Mouse (Mus musculus) heart, adult 2 months (tissue): ENCODE measurements around the gene Arl6ip6. TPM values are rescaled to one million over a fixed set of nuclear protein-coding genes. Genes with fewer than 3 reads are reported as not detected.

ENCODE experiments used
- DNase-seq, 2 experiments: peaks; one replicate each; pipeline ENCODE4 v3.0.0; 2021
- H3K27ac ChIP-seq: fragments of 200-600 bp; 2 replicates; pipeline ENCODE4 v1.8.1; 2022
- H3K27me3 ChIP-seq: fragments of 200-500 bp; 2 replicates; pipeline ENCODE4 v1.6.1; 2012; ENCODE audit warnings: mild to moderate bottlenecking, low read length, inconsistent platforms, mixed read lengths; ENCODE audit not compliant: control insufficient read depth, insufficient read depth
- H3K36me3 ChIP-seq: fragments of 200-500 bp; 2 replicates; pipeline ENCODE4 v1.6.1; 2012; ENCODE audit warnings: low read length, inconsistent platforms; ENCODE audit not compliant: control insufficient read depth, insufficient read depth
- H3K4me1 ChIP-seq: fragments of 200-500 bp; 2 replicates; pipeline ENCODE4 v1.6.1; 2011; ENCODE audit warnings: low read length; ENCODE audit not compliant: control insufficient read depth, insufficient read depth
- H3K4me3 ChIP-seq: fragments of 200-600 bp; 2 replicates; pipeline ENCODE4 v1.8.1; 2022
- H3K79me2 ChIP-seq: fragments of 200-500 bp; replicated peaks from 2 replicates; pipeline ENCODE4 v1.6.1; 2012; ENCODE audit warnings: mild to moderate bottlenecking, inconsistent platforms, low read length, moderate library complexity, mixed read lengths; ENCODE audit not compliant: control insufficient read depth, insufficient read depth
- H3K9ac ChIP-seq: fragments of 200-500 bp; 2 replicates; pipeline ENCODE4 v1.6.1; 2012; ENCODE audit warnings: low read depth, mild to moderate bottlenecking, control low read depth, inconsistent platforms, low read length, mixed read lengths
- CTCF ChIP-seq: fragments of 200-600 bp; IDR thresholded peaks from 2 replicates; pipeline ENCODE4 v1.8.1; 2022; ENCODE audit warnings: antibody characterized with exemption, mild to moderate bottlenecking, moderate library complexity
- EP300 ChIP-seq: fragments of 200-500 bp; IDR thresholded peaks from 2 replicates; pipeline ENCODE4 v1.6.1; 2011; ENCODE audit warnings: low read depth, low read length, control low read depth; ENCODE audit not compliant: insufficient read depth
- POLR2A ChIP-seq: fragments of 200-500 bp; IDR thresholded peaks from 2 replicates; pipeline ENCODE4 v1.6.1; 2011; ENCODE audit warnings: mild to moderate bottlenecking, low read depth, low read length, control low read depth; ENCODE audit not compliant: insufficient read depth
- WGBS: fragments of 180-500 bp; shearing (Covaris S2); methylation state at CpG from one replicate; pipeline ENCODE4 v1.1.7; 2018; 5-methylcytosine and 5-hydroxymethylcytosine counted together
- intact Hi-C: fragments of 180-260 bp; cut with DNase I; formaldehyde crosslinking; loops from one replicate; pipeline ENCODE4 v1.15.1; 2025
- polyA plus RNA-seq: library from polyadenylated mRNA; depleted of rRNA; stranded (reverse); fragments of >200 nt; gene quantifications from 2 replicates; pipeline ENCODE4 v1.2.3, GENCODE M21; 2012
- total RNA-seq, 2 experiments: library from RNA; stranded (reverse); gene quantifications; 2 replicates each; pipeline ENCODE4 v1.2.3; 2021

Gene Arl6ip6
- total and polyA plus RNA-seq, 3 experiments: 10.9 to 15.3 (median 13.2) TPM

DNA sequence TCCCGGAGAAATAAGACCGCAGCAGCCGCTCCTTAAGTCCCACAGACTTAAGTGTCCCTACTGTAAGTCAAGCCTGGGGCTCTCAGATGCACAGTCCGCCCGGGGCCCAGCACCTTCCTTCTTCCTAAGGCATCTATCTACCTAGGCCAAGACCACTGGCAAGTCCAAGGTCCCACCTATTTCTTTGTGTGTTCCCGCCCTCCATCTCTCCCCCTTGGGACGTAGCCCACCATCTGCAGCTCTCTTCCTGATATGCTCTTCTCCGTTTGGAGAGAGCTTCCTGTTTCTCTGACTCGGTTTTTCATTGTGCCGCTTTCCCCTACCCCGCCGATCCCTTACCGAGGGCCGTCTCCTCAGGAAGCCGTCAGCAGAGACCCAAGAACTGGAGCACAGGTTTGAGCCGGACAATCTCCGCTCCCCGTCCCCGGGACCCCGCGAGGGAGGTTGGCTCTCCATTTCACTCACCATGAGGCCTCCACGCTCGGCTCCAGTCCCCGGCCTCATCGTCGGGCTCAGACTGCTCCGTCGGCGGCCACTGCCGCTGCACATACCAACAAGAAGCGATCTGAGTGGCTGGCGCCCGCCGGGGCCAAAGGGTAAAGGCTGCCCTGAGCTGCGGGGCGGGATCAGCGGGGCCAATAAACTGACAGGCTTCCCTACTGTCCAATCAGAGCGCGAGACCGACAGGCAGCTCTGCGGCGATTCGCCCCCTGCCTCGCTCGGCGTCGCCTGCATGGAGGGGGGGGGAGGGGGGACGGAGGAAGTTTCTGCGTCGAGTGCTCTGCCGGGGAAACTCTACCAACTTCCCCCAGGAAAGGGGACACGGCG is 628 bp upstream of the Arl6ip6 start, which contains the start of gene Prpf40a:
Prpf40a (minus strand) TSS at position 601 of the 828 bp plus-strand sequence.
- H3K4me3 ChIP-seq: peak within 1 kb of the TSS; percentile 75
- H3K9ac ChIP-seq: peak within 1 kb of the TSS; percentile 81

GRCm38 (mm10) chr2:53192386-53192785 is 860 bp downstream of the Arl6ip6 start:
- H3K4me3 ChIP-seq: peak overlapping the region; percentile 75
- H3K4me1 ChIP-seq: peaks cover 3% of the 10 kb centered on the region; the same call in 1 of the 2 replicates
- peaks cover 2% of the 10 kb centered on the region for H3K79me2 ChIP-seq
- H3K27ac ChIP-seq: peak overlapping the region; percentile 96
- peaks cover 14% of the 10 kb centered on the region; the same call in 1 of the 2 replicates for H3K36me3 ChIP-seq
- DNase-seq: no peak
- TF ChIP-seq POLR2A: no peak
- H3K9ac ChIP-seq: peak overlapping the region; percentile 81
- WGBS: under 1% methylated on average over 20 of the region's 20 CpGs
- intact Hi-C loops: loop anchor here (5.0 to 10.0 kb wide), 3 partner anchors 335 to 768 kb away; partner anchors contain the start of genes Arl5a, Fmnl2 and Stam2
- no peaks in the 10 kb centered on the region for H3K27me3 ChIP-seq

More for the DNA sequence above, 628 bp upstream of the Arl6ip6 start, which contains the start of gene Prpf40a:
- Histone ChIP-seq H3K79me2 (peaks cover 2% of the 10 kb centered on the region), H3K27me3 (no peaks in the 10 kb centered on the region), H3K4me1 (peaks cover 3% of the 10 kb centered on the region; the same call in 1 of the 2 replicates), H3K36me3 (peaks cover 14% of the 10 kb centered on the region; the same call in 1 of the 2 replicates), H3K27ac (peak within 1 kb of the TSS; percentile 96)
- WGBS: under 1% methylated on average over 49 of the region's 53 CpGs
- intact Hi-C loops: loop anchor here (5.0 to 10.0 kb wide), 3 partner anchors 334 to 766 kb away; partner anchors contain the start of genes Arl5a, Fmnl2 and Stam2
- DNase-seq: peak; percentile 99 to 100
- TF ChIP-seq CTCF (no peak), POLR2A (peak; percentile 84), EP300 (no peak)

- no peak for TF ChIP-seq POLR2A
- TF ChIP-seq CTCF: no peak
- no peak for TF ChIP-seq EP300
- Histone ChIP-seq H3K4me3 (no peak overlapping the region), H3K27me3 (no peaks in the 10 kb centered on the region), H3K27ac (no peak overlapping the region), H3K79me2 (no peaks in the 10 kb centered on the region), H3K9ac (no peak overlapping the region), H3K4me1 (no peaks in the 10 kb centered on the region; the same call in 1 of the 2 replicates), H3K36me3 (peaks cover 11% of the 10 kb centered on the region)
- intact Hi-C loops: loop anchor here (10.0 kb wide), 1 partner anchor 772 kb away; the partner anchor contains the start of gene Arl5a
- WGBS: 94% methylated on average over 10 of the region's 10 CpGs
- DNase-seq: no peak
Observed at GRCm38 (mm10) chr2:53196431-53196830, 4.9 kb downstream of the Arl6ip6 start.

DNA sequence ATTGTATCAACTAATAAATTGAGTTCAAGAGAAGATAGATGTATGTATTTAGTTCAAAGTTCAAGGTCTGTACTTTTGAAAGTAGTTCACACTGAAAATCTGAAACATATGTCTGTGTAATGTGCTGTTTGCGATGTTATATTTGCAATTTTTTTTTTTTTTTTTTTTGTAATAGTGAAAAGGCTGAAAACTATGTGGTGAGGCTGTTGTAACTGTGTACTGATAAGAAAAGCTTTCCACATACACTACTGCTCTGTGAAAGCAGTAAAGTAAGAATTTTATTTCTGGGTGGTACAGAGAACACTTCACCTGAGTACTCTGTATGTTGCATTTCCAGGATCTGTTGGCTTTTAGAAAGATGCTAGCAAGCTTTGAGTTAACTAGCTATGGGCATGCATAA is 7.7 kb downstream of the Arl6ip6 start:
- TF ChIP-seq CTCF (no peak), POLR2A (no peak), EP300 (no peak)
- no peak for DNase-seq
- WGBS: 90% methylated on average over 1 of the region's 1 CpGs
- no peak overlapping the region for H3K4me3 ChIP-seq
- H3K27me3 ChIP-seq: no peaks in the 10 kb centered on the region
- intact Hi-C loops: loop anchor here (10.0 kb wide), 1 partner anchor 774 kb away; the partner anchor contains the start of gene Arl5a
- no peak overlapping the region for H3K9ac ChIP-seq
- H3K79me2 ChIP-seq: no peaks in the 10 kb centered on the region
- peaks cover 8% of the 10 kb centered on the region for H3K36me3 ChIP-seq
- no peak overlapping the region for H3K27ac ChIP-seq
- no peaks in the 10 kb centered on the region; the same call in 1 of the 2 replicates for H3K4me1 ChIP-seq

DNA sequence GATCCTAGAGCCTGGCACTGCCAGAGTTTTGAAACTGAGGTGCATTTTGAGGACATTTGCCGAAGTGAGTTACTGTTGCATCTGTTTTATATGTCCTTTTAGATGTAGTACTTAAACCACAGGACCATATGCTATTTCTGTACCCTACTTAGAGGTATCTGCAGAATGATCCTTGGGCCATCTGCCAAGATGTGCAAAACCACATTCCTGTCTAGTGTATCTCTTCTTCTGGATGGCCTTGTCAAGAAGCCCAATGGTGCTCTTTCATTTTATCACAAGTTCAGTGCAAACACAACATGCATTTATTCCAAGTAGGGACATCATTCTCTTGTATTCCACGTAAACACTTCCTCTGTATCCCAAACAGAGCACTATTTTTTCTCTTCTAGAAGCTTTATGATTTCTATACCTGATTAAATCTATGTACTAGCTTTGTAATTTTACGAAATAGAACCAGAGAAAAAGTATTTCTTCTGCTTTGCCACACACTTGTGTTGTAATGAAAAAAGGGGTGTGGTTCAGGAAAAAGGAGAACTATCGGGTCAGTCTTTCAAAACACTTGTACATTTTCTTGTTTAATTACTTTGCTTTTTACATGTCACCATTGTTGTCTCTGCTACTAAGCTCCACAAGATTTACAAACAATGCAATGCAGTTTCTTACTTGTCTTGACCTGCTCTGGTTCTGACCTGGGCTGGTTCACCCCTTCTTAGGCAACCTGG is 8.8 kb downstream of the Arl6ip6 start:
- no peaks in the 10 kb centered on the region; the same call in 1 of the 2 replicates for H3K4me1 ChIP-seq
- 66% methylated on average over 4 of the region's 4 CpGs for WGBS
- TF ChIP-seq CTCF: no peak
- TF ChIP-seq EP300: no peak
- no peak for TF ChIP-seq POLR2A
- H3K36me3 ChIP-seq: peaks cover 5% of the 10 kb centered on the region
- no peak overlapping the region for H3K4me3 ChIP-seq
- H3K27me3 ChIP-seq: no peaks in the 10 kb centered on the region
- H3K9ac ChIP-seq: no peak overlapping the region
- intact Hi-C loops: loop anchor here (5.0 kb wide), 1 partner anchor 443 kb away; no protein-coding TSS in a partner anchor
- no peaks in the 10 kb centered on the region for H3K79me2 ChIP-seq
- DNase-seq: no peak
- H3K27ac ChIP-seq: no peak overlapping the region
